Mouse (Mus musculus): Measurements from ENCODE around the gene Grik4.

Grik4 gene

DNA sequence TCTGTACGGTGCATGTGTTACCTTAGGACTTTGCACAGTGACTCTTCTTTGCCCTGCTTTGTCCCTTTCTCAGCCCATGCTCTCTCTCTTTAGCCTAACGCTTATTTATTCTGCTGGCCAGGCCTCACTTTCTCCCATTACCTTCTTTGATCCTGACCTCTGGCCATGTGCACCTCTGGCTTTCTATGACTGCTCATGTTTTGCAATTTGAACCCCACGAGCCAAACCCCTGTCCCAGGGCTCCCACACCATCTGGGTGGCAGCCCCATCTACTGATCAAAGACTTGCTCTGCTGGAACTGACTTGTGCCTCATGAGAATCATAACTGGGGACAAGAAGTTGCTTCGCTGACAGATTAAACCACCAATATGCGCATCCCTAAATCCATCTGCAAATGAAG, 294.4 kb downstream of the Grik4 start:
- no peak for DNase-seq

DNA sequence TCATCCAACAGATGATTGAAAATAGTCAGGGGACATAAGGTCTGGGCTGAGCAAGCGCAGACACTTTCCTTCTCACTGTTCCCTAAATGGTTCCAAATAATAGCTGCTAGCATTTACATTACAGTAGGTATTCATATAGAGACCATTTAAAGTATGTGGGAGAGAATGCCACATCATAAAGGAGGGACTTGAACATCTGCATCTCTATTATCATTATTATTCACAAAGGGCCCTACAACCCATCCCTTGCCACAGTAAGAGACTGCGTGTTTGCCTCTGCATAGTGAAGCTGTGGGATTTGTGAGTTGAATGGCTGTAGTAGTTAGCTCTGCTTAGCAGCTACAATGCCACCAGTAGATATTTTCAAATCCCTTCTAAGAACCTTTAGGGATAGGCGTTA, 296.2 kb downstream of the Grik4 start:
- no peak for DNase-seq

DNA sequence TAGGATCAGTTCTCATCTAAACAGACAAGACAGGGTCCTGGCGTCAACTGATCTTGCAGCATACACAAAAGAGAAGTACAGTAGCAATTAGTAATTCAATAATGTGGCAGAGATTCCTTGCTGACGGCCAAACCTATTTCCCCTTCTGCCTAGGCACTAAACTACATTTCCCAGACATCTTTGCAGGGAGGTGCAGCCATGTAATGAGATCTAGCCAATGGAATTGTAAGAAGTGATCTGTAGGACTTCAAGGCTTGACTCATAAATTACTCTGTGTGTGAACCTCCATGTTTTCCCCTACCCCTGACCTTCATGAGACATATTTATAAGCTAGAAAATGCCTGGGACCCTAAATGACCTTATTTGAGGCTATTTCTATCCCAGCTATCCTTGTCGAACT, 296.7 kb downstream of the Grik4 start:
- no peak for DNase-seq

DNA sequence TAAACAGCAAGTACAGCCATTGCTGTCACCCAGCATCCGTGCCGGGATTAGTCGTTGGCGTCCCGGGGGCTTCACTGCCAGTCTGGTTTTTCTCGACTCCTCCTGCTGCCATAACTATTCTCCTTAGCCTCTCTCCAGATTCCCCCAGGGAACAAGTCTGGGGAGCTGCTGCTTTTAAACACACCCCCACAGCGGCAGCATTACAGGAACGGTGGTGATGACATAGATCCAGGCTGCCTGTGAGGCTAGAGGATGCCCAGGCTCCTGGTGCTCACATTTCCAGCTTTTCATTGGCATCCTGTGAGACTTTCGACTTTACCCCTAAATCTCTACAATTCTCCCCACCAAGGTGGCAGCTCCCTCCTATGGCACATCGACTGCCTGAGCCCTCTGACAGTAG, 297.5 kb downstream of the Grik4 start:
- no peak for DNase-seq

DNA sequence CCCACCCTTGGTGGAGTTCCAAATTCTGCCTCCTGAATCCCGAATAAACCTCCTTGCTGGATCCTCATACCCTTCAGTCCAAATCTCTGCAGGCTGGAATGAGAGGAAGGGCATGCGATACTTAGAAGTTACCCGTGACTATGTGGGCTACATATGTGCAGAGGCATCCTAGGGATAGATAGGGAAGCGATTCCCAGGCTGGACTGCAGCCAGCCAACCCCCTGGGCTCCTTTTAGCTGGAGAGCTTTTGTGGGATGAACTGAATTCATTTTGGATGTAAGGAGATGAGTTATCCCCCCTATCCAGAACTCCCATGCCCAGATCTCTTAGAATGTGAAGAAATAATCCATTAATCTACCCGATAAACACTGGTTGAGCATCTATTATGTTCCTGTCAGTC, 299.1 kb downstream of the Grik4 start:
- no peak for DNase-seq

- no peak for DNase-seq
These were observed 301.5 kb downstream of the Grik4 start for GRCm38 (mm10) chr9:42642821-42643220.

DNA sequence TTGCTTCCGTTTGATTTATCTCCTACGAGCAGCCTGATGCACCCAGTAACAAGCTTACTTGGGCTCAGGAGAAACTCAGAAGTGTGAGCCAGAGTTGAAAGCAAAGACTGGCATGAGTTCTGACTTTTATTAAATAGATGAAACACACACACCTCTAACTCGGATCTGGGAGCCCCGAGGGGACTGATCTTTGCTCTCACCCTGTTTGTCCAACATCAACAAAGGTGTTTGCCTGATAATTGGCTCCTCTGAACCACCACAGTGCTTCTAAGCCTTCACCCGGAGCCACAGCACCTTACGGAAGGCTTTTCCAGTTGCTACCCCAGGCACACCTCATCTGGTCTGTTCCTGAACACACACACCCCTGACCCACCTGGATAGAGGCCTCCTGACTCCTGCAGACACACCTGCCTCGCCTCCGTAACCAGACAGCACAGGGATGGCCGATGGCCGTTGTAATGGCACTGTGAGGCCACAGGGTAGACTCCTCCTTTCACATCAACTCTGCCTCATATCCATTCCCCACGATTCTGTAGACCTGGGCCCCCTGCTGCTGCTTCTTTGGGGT, 302.7 kb downstream of the Grik4 start:
- no peak for DNase-seq

GRCm38 (mm10) chr9:42636446-42636845, 307.8 kb downstream of the Grik4 start:
- no peak for DNase-seq

DNA sequence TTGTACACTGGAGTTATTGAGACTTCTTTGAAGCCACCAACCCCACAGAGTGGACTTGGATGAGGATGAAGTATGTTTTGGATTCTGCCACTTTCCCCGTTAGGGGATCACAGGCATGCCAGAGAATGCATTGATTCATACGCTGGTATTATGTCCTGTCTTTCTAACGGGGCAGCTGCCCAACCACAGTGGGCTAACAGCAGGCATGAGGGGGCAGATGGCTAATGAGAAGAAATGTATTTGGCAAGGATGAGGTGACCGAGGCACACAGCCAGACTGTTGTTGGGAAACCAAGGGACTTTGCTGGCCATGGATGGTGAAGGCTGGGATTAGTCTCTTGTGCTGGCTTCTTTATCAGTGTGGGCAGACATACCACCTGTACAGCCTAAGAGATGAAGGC, 312.8 kb downstream of the Grik4 start:
- DNase-seq = no peak

GRCm38 (mm10) chr9:42627634-42628033, 316.7 kb downstream of the Grik4 start:
- no peak for DNase-seq

DNA sequence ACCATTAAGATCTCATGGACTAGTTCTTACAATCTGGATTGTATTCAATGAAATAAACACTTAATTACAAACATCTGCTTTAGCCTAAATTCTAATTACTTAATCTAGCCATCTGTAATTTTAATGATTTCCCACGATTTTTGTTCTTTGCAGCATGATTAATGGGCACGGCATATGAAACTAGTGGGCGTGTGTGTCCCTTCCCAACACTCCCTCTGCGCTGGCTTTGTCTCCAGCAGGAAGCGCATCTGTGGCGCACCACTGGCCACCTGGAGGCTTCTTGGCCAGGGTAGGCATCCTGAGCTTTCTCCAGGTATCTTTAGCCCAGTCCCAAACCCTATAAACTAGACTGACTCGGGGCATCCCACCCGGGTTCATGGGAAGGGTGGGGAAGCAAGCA, 317.1 kb downstream of the Grik4 start:
- no peak for DNase-seq

GRCm38 (mm10) chr9:42626226-42626775, 318.0 kb downstream of the Grik4 start:
- no peak for DNase-seq

DNA sequence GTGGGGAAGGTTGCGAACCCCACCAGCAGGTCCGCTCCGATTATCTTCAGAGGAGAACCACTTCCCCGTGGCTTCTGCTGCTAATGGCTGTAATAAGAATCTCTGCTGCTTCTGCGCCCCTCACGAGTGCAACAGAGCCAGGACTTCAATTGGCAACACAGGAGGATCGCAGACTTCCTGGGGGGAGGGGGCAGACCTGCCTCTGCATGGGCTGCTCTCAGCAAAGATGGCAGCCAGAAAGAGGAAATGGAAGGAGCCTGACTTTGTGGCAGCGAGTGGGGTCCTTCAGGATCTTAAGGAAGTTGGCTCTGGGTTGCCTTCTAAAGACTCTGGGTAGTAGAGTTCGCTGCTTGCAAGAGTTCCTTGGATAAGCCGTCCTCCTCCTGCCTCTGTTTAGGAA, 329.9 kb downstream of the Grik4 start:
- no peak for DNase-seq

- DNase-seq = no peak
These were observed 330.5 kb downstream of the Grik4 start for GRCm38 (mm10) chr9:42613827-42614226.

DNA sequence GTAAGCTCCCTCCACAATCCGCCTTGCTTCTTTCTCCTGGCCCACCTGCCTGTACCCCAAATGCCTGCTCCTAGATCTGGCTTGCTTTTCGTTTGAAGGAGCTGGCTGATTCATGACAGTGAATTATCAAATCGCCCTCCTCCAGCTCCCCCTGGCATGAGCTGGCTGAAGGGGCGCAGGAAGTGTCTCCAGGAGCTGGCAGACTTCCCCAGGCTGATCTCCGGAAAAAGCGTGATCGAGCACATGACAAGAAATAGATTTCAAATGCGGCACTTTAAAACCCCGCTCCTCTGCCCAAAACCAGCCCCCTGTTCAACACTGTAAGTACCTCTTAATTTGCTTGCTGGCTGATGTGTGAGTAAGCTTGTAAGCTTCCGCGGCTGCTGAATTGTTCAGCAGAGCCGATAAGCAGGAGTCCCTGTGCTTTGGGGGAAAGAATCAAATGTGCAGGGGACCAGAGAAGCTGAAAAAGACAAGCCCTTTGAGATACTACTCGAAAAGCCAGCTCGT, 331.8 kb downstream of the Grik4 start:
- no peak for DNase-seq

- DNase-seq = peak in 1 of 2 experiments; percentile 11
These were observed 342.8 kb downstream of the Grik4 start for GRCm38 (mm10) chr9:42601445-42601844.

DNA sequence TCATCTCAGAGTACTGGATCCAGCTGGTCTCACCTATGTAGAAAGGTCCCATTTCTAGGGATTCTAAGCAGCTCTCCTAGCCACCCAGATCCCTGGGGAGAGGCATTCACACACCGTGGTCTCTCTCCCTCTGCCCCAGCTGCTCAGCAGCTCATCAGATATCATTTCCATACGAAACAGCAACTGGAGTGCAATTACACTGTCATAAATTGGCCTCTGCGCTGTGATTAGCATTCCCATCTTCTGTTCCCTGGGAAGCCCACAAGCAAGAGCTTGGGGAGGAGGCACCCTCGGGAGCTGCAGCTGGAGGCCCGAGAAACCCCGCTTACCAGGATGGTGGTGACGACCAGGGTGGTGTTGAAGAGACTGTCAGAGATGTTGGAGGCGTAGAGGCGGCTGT, 346.8 kb downstream of the Grik4 start:
- DNase-seq = no peak

GRCm38 (mm10) chr9:42578511-42578910, 365.8 kb downstream of the Grik4 start:
- DNase-seq = peak; percentile 31 to 45

DNA sequence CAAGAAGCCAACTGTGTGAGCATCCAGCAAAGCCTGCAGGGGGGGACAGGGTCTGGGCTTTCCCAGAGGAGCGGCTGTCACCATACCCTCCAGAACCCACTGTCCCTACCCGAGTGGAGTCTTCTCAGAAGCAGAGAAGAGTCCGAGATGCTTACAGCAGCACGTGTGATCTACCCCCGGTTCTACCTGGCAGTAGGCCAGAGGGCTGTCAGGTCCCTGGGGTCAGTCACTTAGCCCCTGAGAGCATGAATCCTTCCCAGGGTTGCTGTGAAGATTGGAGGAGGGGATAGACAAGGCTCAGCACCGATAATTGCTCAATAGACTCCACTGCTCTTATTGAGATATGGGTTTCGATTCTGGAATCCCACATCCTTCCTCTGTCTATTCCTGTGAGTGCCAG, 366.2 kb downstream of the Grik4 start:
- DNase-seq = no peak

DNA sequence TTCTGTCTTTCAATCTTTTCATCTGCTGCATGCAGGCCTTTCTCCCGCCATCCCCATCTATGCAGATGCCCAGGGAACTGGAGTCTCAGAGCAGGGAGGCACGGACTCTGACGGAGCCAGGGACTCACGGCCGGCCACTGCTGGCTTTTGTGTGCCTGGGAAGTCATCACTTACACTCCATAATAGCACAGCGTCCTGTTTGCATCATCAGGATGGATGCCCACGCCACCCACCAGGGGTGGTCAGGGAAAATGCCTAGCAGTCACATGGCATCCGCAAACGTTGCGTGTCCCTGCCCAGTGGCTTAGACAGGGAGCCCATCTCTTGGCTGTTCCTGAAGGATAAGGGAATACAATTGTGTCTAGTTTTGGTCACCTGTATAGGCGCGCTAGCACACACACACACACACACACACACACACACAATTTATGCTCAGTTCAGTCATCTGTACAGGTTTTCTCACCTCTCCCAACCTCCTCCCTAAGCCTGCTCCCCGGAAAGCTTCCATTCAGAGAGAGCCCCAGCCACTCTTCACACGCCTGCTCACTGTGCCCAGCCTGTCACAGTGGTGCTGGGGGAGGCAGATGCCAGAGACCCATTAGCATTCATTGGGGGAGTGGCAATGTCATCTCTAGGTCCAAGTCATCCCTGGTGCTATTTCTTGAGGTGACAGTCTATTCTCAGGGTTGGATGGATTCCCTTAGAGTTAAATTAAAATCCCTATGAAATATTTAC, 370.5 kb downstream of the Grik4 start:
- DNase-seq = peak in 1 of 2 experiments; percentile 16

- peak; percentile 29 to 61 for DNase-seq
These were observed 371.1 kb downstream of the Grik4 start for GRCm38 (mm10) chr9:42573180-42573579.

GRCm38 (mm10) chr9:42565921-42566320, 378.4 kb downstream of the Grik4 start:
- no peak for DNase-seq

DNA sequence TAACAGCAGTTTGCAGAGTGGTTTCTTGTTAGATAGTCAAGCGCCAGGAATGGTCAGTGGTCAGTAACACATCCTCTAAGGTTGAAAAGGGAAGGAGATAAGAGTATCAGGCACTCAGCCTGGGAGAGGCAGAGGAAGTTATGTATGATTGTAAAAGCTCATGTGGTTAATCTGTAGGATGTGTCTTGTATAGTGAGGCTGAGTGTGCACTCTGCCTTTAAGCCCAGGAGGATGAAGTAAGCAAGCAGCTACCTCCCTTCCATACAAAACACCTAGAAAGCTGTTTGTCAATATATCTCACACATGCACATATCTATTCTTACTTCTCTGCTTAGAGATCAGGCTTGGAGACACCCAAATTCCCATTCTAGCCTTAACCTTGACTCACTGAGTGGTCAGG, 389.1 kb downstream of the Grik4 start:
- no peak for DNase-seq

GRCm38 (mm10) chr9:42550116-42550515, 394.2 kb downstream of the Grik4 start:
- peak; percentile 24 to 54 for DNase-seq

Measured in kidney, adult 8-10 months (tissue).